Mouse (Mus musculus) cerebellum, adult 18-20 months (tissue): ENCODE data around the gene Ccno.
"Not testable (repeated sequence)": the region's sequence is repeated elsewhere in the genome, so short reads cannot be mapped to it uniquely, and the experiment has no call there.

Experiments
- DNase-seq, 2 experiments: peaks; one replicate each; pipeline ENCODE4 v3.0.0; 2021

Gene Ccno

GRCm38 (mm10) chr13:113000576-113001318, 13.1 kb downstream of the Ccno start:
- DNase-seq: no peak

- no peak for DNase-seq
Observed at GRCm38 (mm10) chr13:113012683-113013082, 25.1 kb downstream of the Ccno start.

GRCm38 (mm10) chr13:113013174-113013953, 25.8 kb downstream of the Ccno start:
- DNase-seq: not testable (repeated sequence)

GRCm38 (mm10) chr13:113021521-113021920, 33.9 kb downstream of the Ccno start:
- no peak for DNase-seq

GRCm38 (mm10) chr13:113022467-113022866, 34.9 kb downstream of the Ccno start:
- DNase-seq: no peak

GRCm38 (mm10) chr13:113023274-113024143, 35.9 kb downstream of the Ccno start:
- no peak for DNase-seq

GRCm38 (mm10) chr13:113031351-113031750, 43.7 kb downstream of the Ccno start:
- no peak for DNase-seq

GRCm38 (mm10) chr13:113031792-113032571, 44.4 kb downstream of the Ccno start:
- peak; percentile 8 to 37 for DNase-seq

- no peak for DNase-seq
Observed at GRCm38 (mm10) chr13:113032831-113033230, 45.2 kb downstream of the Ccno start.

- DNase-seq: peak; percentile 48 to 56
Observed at GRCm38 (mm10) chr13:113034271-113034886, 46.8 kb downstream of the Ccno start.

- DNase-seq: peak; percentile 32 to 50
Observed at GRCm38 (mm10) chr13:113034950-113035421, 47.4 kb downstream of the Ccno start, which contains the start of gene Cdc20b. Gene Cdc20b (plus strand): TSS chr13:113035111.

GRCm38 (mm10) chr13:113035852-113036251, 48.2 kb downstream of the Ccno start:
- peak; percentile 71 to 76 for DNase-seq
